Mouse (Mus musculus) erythroblast, adult 5-6 weeks (primary cell): ENCODE data around the gene Trpm3. TPM values are rescaled to one million over a fixed set of nuclear protein-coding genes. Genes with fewer than 3 reads are reported as not detected.

ENCODE experiments used
- ATAC-seq: replicated peaks from 2 replicates; pipeline ENCODE4 v1.8.0; 2016; ENCODE audit warnings: moderate number of reproducible peaks, mild to moderate bottlenecking, moderate TSS enrichment, inconsistent platforms; ENCODE audit not compliant: poor library complexity, low FRiP score, severe bottlenecking
- total RNA-seq, 2 experiments: library from RNA; stranded (forward) in 1 of 2; stranded (reverse) in 1 of 2; fragments of 150-400 nt in 1 of 2; fragments of 200-764, 138-1000 nt in 1 of 2; gene quantifications; 2 replicates each; pipeline versions ENCODE4 v1.2.3 to v1.2.4; 2015 to 2017; ENCODE audit warnings: low replicate concordance in 2 of 2

Gene Trpm3
- total RNA-seq, 2 experiments from 2014 or later = 0.26 TPM; not detected in 1

- no peak for ATAC-seq
These were observed 323.2 kb downstream of the Trpm3 start for GRCm38 (mm10) chr19:22462043-22462442.

DNA sequence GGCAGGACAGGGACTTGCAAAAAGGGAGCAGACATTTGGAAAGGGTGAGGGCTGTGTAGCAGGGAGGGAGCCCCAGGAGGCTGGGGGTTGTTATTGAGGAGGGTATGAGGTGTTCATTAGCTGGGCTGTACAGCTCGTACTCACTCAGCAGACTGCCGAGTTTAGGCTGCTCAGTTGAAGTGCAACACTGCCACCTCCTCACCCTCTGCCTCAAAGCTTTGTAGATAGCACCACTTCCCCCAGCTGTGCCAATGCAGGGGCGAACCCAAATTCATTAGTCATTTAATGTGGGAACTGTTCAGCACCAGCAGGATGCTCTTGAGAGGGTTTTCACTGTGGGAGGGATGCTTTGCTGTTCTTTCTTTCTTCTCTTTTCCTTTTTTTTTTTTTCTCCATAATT, 324.7 kb downstream of the Trpm3 start:
- no peak for ATAC-seq

GRCm38 (mm10) chr19:22469608-22470007, 330.8 kb downstream of the Trpm3 start:
- ATAC-seq = no peak

DNA sequence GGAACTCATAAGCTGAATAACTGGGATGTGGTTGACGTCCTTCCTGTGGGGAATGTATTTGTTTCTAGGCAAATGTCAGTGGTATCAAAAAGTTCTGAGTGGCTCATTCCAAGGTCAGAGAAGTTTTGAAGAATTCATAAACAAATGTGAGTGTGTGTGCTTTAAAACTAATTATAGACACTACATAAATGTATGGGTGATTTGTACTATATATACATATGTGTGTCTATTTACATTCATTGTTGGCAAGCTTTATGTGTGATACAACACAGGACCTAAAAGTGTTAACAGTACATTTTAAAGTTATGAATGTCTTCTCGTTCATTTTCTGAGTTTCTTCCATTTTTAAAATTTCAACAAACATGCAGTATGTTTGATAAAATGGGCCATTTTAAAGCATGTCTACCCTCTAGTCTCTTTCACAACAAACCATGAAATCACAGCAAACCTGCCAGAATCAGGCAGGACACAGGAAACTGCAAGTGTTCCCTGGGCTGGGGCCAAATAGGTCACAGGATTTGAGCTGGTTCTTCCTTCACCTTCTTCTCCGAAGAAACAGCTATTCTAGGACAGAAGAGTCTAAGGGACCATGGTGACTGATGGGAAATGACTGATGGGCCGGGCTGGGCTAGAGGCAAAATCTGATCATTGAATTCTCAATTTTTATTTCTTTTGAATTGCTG, 334.3 kb downstream of the Trpm3 start:
- no peak for ATAC-seq

DNA sequence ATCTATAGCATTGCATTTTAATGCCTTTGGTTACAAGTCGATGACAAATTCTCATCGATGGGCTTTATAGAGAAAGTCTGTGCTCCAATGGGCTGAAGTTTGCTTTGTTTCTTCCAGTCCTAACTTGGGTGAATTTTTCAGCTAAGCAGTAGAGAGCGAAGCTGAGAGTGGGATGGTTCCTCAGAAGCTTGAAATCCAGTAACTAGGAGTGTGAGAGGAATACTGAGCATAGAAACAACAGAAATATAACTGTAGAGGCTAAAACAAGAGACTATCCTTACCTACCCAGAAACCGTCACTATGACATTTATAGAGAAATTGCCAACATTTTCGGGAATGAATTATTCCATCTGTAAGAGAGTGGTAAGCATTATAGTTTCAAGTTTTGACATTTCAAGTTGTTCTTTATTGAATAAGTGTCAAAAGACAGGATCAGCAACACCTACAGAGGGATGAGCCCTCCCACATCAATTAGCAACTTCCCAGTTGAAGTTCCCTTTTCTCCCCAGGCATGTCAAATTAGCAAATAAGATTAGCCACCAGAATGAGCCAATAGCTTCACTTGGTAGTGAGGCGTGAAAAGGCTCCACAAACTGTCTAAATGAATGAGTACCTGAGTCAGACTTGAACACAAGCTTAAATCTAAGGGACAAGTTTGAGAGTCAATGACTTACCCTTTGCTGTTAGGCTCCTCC, 339.6 kb downstream of the Trpm3 start:
- ATAC-seq = no peak

- no peak for ATAC-seq
These were observed 364.6 kb downstream of the Trpm3 start for GRCm38 (mm10) chr19:22503469-22503868.

DNA sequence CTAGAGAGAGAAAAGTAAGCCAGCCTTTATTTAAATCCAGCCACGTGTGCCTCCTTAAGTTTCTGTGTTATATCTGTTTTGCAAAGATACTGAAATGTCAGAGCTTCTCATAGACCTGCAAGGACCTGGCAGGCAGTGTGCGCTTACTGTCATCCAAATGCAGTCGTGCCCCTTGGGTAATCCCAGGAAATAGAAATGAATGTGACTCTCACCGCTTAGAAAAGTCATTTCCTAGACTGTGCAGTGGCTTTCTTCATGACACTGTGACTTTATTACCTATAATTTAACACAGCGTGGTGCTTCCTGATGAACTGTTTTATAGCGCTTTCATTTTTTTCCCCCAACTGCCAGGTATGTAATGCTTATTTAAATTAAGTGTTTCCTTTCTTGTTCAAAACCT, 379.7 kb downstream of the Trpm3 start:
- ATAC-seq = no peak

GRCm38 (mm10) chr19:22527944-22528343, 389.1 kb downstream of the Trpm3 start:
- no peak for ATAC-seq

DNA sequence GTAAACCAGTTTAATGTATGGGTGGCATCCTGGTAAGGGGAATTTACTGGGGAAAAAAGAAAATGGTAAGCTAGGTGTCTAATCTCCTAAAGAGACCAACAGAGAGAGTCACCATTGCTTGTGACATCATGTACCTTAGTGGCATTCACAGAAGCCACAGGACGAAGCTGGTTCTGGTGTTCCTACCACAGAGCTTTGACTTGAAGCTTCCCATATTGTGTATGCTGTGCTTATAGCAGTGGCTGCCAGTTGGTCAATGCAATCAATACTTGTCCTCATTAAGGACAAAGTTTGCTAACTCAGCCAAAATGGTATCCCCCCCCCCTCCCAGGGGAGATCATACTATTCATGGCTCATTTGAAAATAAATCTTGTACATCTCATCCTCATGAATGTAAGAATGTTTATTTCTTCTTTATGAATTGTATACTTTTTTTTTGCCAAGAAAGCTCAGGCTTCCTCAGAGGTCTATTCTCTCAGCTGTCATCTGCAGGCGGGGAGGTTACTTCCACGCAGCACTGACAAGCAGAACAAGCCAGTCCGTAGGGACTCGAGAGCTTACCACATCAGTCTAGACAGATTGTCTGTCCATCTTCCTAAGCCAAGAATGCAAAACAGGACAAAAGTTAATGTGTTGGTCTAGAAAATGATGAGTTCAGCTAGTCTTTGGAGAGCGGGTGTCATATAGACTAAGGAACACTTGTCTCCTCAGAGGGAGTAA, 404.3 kb downstream of the Trpm3 start:
- ATAC-seq = no peak

DNA sequence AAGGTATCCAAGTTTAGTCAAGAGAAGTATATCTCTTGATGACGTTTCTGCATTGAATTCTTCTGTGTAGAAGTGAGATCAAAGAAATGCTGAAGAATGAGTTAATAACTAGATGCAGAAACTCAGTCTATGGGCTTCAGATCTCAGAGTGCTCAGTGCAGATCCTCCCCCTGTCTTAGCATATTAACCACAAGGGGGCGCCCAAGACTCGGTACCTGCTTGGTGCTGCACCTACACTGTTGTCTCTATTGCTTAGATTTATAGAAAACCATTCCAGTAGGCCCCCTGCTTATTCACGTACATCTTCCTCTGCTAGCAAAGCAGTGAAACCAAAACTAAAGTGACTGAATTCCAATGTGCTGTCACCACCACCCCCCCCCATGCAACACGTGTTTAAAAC, 413.3 kb downstream of the Trpm3 start:
- ATAC-seq = no peak

DNA sequence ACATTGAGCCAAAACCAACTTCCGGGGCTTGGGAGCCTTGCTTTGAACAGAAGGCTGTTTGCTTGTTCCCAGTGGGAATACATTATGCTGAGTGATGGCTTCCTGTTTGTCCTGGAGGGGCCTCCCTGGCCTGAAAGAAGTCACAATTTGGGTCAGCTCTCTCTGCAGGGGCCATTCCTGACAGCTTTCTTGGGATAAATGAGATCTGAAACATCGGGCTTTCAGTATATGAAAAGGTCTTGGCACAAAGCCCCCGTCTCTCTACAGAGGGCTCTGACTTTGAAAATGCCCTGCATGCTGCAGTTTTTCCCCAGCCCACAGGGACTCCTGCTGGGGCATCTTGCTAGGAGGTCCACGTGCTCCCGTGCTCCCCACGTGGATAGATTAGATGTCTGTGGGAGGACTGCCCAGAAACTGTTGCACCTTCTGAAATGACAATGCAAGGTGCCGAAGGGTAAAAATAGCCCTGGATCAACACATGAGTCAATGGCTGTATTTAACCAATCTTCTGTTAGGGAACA, 415.6 kb downstream of the Trpm3 start:
- no peak for ATAC-seq

- ATAC-seq = no peak
These were observed 433.6 kb downstream of the Trpm3 start for GRCm38 (mm10) chr19:22572396-22572795.

GRCm38 (mm10) chr19:22572849-22573248, 434.0 kb downstream of the Trpm3 start:
- no peak for ATAC-seq

- ATAC-seq = no peak
These were observed 443.4 kb downstream of the Trpm3 start for GRCm38 (mm10) chr19:22582120-22582745.

DNA sequence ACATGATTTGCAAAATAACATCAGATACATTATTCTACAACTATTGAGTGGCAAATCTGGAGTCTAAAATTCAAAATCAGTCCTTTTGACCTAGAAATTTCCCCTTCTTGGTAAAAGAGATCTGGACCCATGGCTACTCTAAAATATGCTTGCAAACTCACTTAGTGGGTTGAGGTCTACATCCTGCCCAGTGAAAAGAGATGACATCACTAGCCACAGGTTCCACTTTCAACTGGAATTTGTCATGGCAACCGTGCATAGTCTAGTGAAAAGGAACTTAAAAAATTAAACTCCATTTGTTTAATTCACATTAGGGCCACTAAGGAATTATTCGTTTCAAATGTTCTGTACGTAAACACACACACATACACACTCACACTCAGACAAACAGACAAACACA, 455.6 kb downstream of the Trpm3 start:
- no peak for ATAC-seq

- no peak for ATAC-seq
These were observed 456.4 kb downstream of the Trpm3 start for GRCm38 (mm10) chr19:22595246-22595645.

DNA sequence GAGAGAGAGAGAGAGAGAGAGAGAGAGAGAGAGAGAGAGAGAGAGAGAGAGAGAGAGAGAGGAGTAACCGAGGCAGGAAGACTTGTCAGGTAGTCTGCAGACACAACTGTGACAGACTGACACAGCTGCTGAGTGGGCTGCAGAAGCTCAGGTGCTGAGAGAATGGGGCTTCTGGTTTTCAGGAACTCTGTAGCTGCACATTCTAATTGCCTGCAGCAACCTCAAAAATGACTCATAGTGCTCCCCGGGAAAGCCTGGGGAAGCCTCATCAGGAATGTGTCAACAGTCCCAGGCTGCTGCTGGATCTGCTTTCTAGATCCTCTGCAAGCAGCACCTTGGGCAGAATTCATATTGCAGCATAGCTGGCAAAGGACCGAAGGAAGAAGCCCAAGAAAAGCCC, 457.9 kb downstream of the Trpm3 start:
- ATAC-seq = no peak

- ATAC-seq = no peak
These were observed 465.5 kb downstream of the Trpm3 start for GRCm38 (mm10) chr19:22604322-22604721.

- no peak for ATAC-seq
These were observed 469.3 kb downstream of the Trpm3 start for GRCm38 (mm10) chr19:22607985-22608684.

- no peak for ATAC-seq
These were observed 472.8 kb downstream of the Trpm3 start for GRCm38 (mm10) chr19:22611621-22612020.
